Mouse (Mus musculus) CH12.LX (cell line): ENCODE data around the gene Wdpcp. TPM values are rescaled to one million over a fixed set of nuclear protein-coding genes. Genes with fewer than 3 reads are reported as not detected.

Source experiments
- DNase-seq: peaks from one replicate; pipeline ENCODE4 v3.0.0-alpha.2; 2013; ENCODE audit errors: extremely low read depth
- H3K27ac ChIP-seq: 2 replicates; pipeline ENCODE4 v1.5.1; 2012; ENCODE audit warnings: low read depth, mild to moderate bottlenecking, control low read depth, moderate library complexity; ENCODE audit not compliant: insufficient read depth
- H3K27me3 ChIP-seq: replicated peaks from 2 replicates; pipeline ENCODE3; 2012; ENCODE audit warnings: inconsistent platforms
- H3K36me3 ChIP-seq, 2 experiments: replicated peaks in 1 of 2; 2 replicates each; pipeline versions ENCODE3 to v1.6.1; 2012; ENCODE audit warnings: inconsistent platforms in 1 of 2, low read length in 1 of 2, mild to moderate bottlenecking in 1 of 2, mixed read lengths in 1 of 2, moderate library complexity in 1 of 2; ENCODE audit not compliant: control insufficient read depth in 1 of 2, insufficient read depth in 1 of 2
- H3K4me1 ChIP-seq, 2 experiments: 2 replicates each; pipeline ENCODE4 v1.6.1; 2012; ENCODE audit warnings: inconsistent platforms in 1 of 2, moderate library complexity in 1 of 2; ENCODE audit not compliant: insufficient read depth in 2 of 2, control insufficient read depth in 1 of 2
- H3K4me2 ChIP-seq: 2 replicates; pipeline ENCODE4 v1.6.1; 2012; ENCODE audit warnings: low read depth, mild to moderate bottlenecking, control low read depth; ENCODE audit not compliant: poor library complexity, insufficient read depth, severe bottlenecking
- H3K4me3 ChIP-seq, 3 experiments: fragments of 150-350 bp in 1 of 3; sonication (generic) in 1 of 3; replicated peaks in 1 of 3; 2 replicates each; pipeline versions ENCODE3 to v1.5.1; 2011 to 2012; ENCODE audit warnings: low read depth in 2 of 3, low read length in 2 of 3, mild to moderate bottlenecking in 2 of 3, moderate library complexity in 2 of 3, control low read depth in 1 of 3, improper control_type of control experiment in 1 of 3, inconsistent platforms in 1 of 3, mixed read lengths in 1 of 3; ENCODE audit not compliant: poor library complexity in 1 of 3
- H3K79me2 ChIP-seq: replicated peaks from 2 replicates; pipeline ENCODE4 v1.6.1; 2012; ENCODE audit warnings: mild to moderate bottlenecking, moderate library complexity; ENCODE audit not compliant: control insufficient read depth, poor library complexity, insufficient read depth, severe bottlenecking; ENCODE audit errors: extremely low read depth
- H3K9ac ChIP-seq: 2 replicates; pipeline ENCODE4 v1.6.1; 2012; ENCODE audit warnings: low read depth, mild to moderate bottlenecking, control low read depth, moderate library complexity; ENCODE audit not compliant: insufficient read depth
- H3K9me3 ChIP-seq: replicated peaks from 2 replicates; pipeline ENCODE3; 2012; ENCODE audit warnings: low read length, inconsistent platforms, mixed read lengths
- BHLHE40 ChIP-seq: IDR thresholded peaks from 2 replicates; pipeline ENCODE4 v1.6.1; 2011; ENCODE audit warnings: mild to moderate bottlenecking, low read depth, low read length, improper control_type of control experiment
- CTCF ChIP-seq, 2 experiments: IDR thresholded peaks in 1 of 2; conservative IDR thresholded peaks in 1 of 2; 2 replicates each; pipeline ENCODE4 v1.5.1; 2011 to 2012; ENCODE audit warnings: low read depth in 2 of 2, low read length in 2 of 2, improper control_type of control experiment in 1 of 2, inconsistent platforms in 1 of 2, mild to moderate bottlenecking in 1 of 2, moderate library complexity in 1 of 2
- ELF1 ChIP-seq: IDR thresholded peaks from 2 replicates; pipeline ENCODE4 v1.6.1; 2014; ENCODE audit warnings: low read depth, mild to moderate bottlenecking, inconsistent platforms, low read length, improper control_type of control experiment
- GABPA ChIP-seq: IDR thresholded peaks from 2 replicates; pipeline ENCODE4 v1.6.1; 2012; ENCODE audit warnings: low read depth, low read length, improper control_type of control experiment, inconsistent platforms; ENCODE audit not compliant: insufficient replicate concordance
- IRF4 ChIP-seq: IDR thresholded peaks from 2 replicates; pipeline ENCODE4 v1.6.1; 2014; ENCODE audit warnings: low read depth, mild to moderate bottlenecking, inconsistent platforms, low read length, improper control_type of control experiment
- JUND ChIP-seq: conservative IDR thresholded peaks from 2 replicates; pipeline ENCODE4 v1.6.1; 2011; ENCODE audit warnings: low read depth, low read length, improper control_type of control experiment
- MAX ChIP-seq: IDR thresholded peaks from 2 replicates; pipeline ENCODE4 v1.6.1; 2011; ENCODE audit warnings: low read length, improper control_type of control experiment
- MAZ ChIP-seq: IDR thresholded peaks from 2 replicates; pipeline ENCODE4 v1.6.1; 2012; ENCODE audit warnings: low read depth, mild to moderate bottlenecking, inconsistent platforms, low read length, improper control_type of control experiment, moderate library complexity
- NELFE ChIP-seq: IDR thresholded peaks from 2 replicates; pipeline ENCODE4 v1.6.1; 2011; ENCODE audit warnings: low read depth, low read length, improper control_type of control experiment
- PAX5 ChIP-seq: IDR thresholded peaks from 2 replicates; pipeline ENCODE4 v1.6.1; 2012; ENCODE audit warnings: low read length, inconsistent platforms, mixed read lengths
- POLR2A ChIP-seq: IDR thresholded peaks from 2 replicates; pipeline ENCODE4 v1.6.1; 2011; ENCODE audit warnings: low read depth, mild to moderate bottlenecking, improper control_type of control experiment, low read length
- POLR2AphosphoS2 ChIP-seq: IDR thresholded peaks from 2 replicates; pipeline ENCODE4 v1.6.1; 2011; ENCODE audit warnings: low read depth, low read length, improper control_type of control experiment
- RCOR1 ChIP-seq: conservative IDR thresholded peaks from 2 replicates; pipeline ENCODE4 v1.6.1; 2012; ENCODE audit warnings: low read depth, mild to moderate bottlenecking, inconsistent platforms, low read length, improper control_type of control experiment
- SIN3A ChIP-seq: IDR thresholded peaks from 2 replicates; pipeline ENCODE4 v1.6.1; 2012; ENCODE audit warnings: low read length, improper control_type of control experiment, inconsistent platforms
- TBP ChIP-seq: conservative IDR thresholded peaks from 2 replicates; pipeline ENCODE4 v1.6.1; 2011; ENCODE audit warnings: low read depth, low read length, improper control_type of control experiment
- UBTF ChIP-seq: IDR thresholded peaks from 2 replicates; pipeline ENCODE4 v1.6.1; 2012; ENCODE audit warnings: low read depth, mild to moderate bottlenecking, inconsistent platforms, low read length, improper control_type of control experiment, moderate library complexity
- USF1 ChIP-seq: IDR thresholded peaks from 2 replicates; pipeline ENCODE4 v1.6.1; 2014; ENCODE audit warnings: low read depth, mild to moderate bottlenecking, inconsistent platforms, low read length, improper control_type of control experiment
- USF2 ChIP-seq: conservative IDR thresholded peaks from 2 replicates; pipeline ENCODE4 v1.6.1; 2011; ENCODE audit warnings: low read depth, low read length, improper control_type of control experiment
- ZKSCAN1 ChIP-seq: IDR thresholded peaks from 2 replicates; pipeline ENCODE4 v1.6.1; 2012; ENCODE audit warnings: low read depth, inconsistent platforms, low read length, improper control_type of control experiment, borderline replicate concordance
- ZMIZ1 ChIP-seq: IDR thresholded peaks from 2 replicates; pipeline ENCODE4 v1.6.1; 2012; ENCODE audit warnings: low read depth, mild to moderate bottlenecking, inconsistent platforms, low read length, improper control_type of control experiment
- dilution Hi-C: fragments of 300-500 bp; cut with MboI; formaldehyde crosslinking; loops from 2 replicates; pipeline ENCODE4 v1.14.3; 2020; ENCODE audit warnings: low sequenced_read_pairs; ENCODE audit not compliant: extremely low pct_unique_long_range_greater_than_20kb, extremely low pct_ligation_motif_present
- in situ Hi-C: fragments of 300-500 bp; cut with MboI; formaldehyde crosslinking; loops from 3 replicates; pipeline ENCODE4 v1.14.3; 2019; ENCODE audit warnings: low sequenced_read_pairs, low pct_ligation_motif_present, low pct_unique_long_range_greater_than_20kb, mixed read lengths
- polyA plus RNA-seq: library from polyadenylated mRNA; unstranded; fragments of >175 nt; gene quantifications from 2 replicates; pipeline ENCODE4 v1.2.1, GENCODE M21; 2012; ENCODE audit warnings: low read depth; ENCODE audit not compliant: insufficient read length
- total RNA-seq, 2 experiments: library from RNA; depleted of rRNA; stranded (reverse); fragments of 300-350 nt in 1 of 2; fragments of >200 nt in 1 of 2; gene quantifications; 2 replicates each; pipeline ENCODE4 v1.2.3; 2012 to 2014

Wdpcp gene
- total and polyA plus RNA-seq, 3 experiments, result 3.2 to 5.6 (median 4.8) TPM

DNA sequence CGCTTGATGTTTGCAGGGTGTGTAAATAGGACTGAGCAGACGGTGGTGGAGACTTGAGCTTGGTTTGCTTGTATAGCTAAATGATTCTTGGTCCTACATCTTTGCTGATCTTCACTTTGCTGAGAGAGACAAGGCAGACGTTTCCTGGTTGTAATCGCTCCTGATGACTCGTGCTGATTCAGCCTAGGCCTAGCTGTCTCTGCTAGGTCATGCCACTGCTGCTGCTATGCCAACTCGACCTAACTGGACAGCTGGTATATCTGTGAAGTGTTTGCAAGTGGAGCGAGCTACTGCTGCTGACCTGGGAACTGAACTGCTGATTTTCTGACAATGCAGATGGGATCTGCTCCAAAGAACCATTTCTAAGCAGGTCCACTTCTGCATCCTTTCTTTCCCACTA is 9.4 kb downstream of the Wdpcp start:
- no peaks in the 10 kb centered on the region for H3K79me2 ChIP-seq
- H3K27ac ChIP-seq, result no peak overlapping the region
- no peak overlapping the region for H3K9ac ChIP-seq
- H3K36me3 ChIP-seq, result no peaks in the 10 kb centered on the region
- TF ChIP-seq ZKSCAN1 (no peak), BHLHE40 (no peak), UBTF (no peak), MAX (no peak), MAZ (no peak), CTCF (conservative IDR thresholded peaks at IDR 0.05 in 1 of 2, IDR thresholded peaks at IDR 0.05 in 1 of 2; ENCODE audit: low read depth in 2 of 2, low read length in 2 of 2) (no peak), IRF4 (no peak), ELF1 (no peak), GABPA (no peak), POLR2A (no peak), USF1 (no peak), POLR2AphosphoS2 (no peak), PAX5 (no peak), ZMIZ1 (no peak), JUND (no peak), NELFE (no peak)
- H3K4me3 ChIP-seq, result no peak overlapping the region
- peaks cover 2 to 6% of the 10 kb centered on the region in 2 experiments; a peak in 3 of 4 replicates for H3K4me1 ChIP-seq
- DNase-seq, result no peak
- dilution Hi-C loops (no loop called here), in situ Hi-C loops (no loop called here)
- H3K27me3 ChIP-seq, result no peaks in the 10 kb centered on the region
- no peak overlapping the region for H3K4me2 ChIP-seq
- H3K9me3 ChIP-seq, result no peaks in the 10 kb centered on the region

DNA sequence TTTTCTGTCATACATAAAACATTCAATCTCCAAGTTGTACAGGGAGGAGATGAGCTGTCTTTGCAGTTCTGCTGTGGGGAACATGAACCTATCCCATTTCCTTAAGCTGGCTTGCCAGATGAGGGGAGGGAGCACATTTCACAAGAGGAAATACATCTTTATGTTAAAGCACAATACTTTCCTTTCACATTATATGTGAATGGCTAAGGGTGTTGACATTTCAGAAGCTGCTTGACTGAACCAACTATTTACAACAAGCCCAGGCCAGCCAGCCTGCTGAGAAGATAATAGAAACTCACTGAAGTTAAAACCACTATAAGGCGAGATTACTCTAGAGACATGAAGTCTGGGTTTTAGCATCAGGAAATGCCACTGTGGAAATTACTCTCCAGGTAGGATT is 11.3 kb downstream of the Wdpcp start:
- Histone ChIP-seq H3K4me1 (peaks cover 2 to 6% of the 10 kb centered on the region in 2 experiments; a peak in 3 of 4 replicates), H3K27ac (no peak overlapping the region), H3K27me3 (no peaks in the 10 kb centered on the region), H3K9me3 (no peaks in the 10 kb centered on the region), H3K4me3 (no peak overlapping the region), H3K79me2 (no peaks in the 10 kb centered on the region), H3K9ac (no peak overlapping the region), H3K4me2 (no peak overlapping the region), H3K36me3 (no peaks in the 10 kb centered on the region)
- TF ChIP-seq RCOR1 (no peak), USF2 (no peak), TBP (no peak), JUND (no peak), SIN3A (no peak), BHLHE40 (no peak), MAZ (no peak), POLR2A (no peak), CTCF (conservative IDR thresholded peaks at IDR 0.05 in 1 of 2, IDR thresholded peaks at IDR 0.05 in 1 of 2; ENCODE audit: low read depth in 2 of 2, low read length in 2 of 2) (no peak)
- dilution Hi-C loops, result no loop called here
- in situ Hi-C loops, result no loop called here
- DNase-seq, result no peak
